Mouse (Mus musculus) cerebellum, adult (tissue): ENCODE results near the gene Tes.
"Not testable (repeated sequence)": the region's sequence is repeated elsewhere in the genome, so short reads cannot be mapped to it uniquely, and the experiment has no call there.

ENCODE experiments used
- ATAC-seq: cut with Nextera tagmentation; 2 replicates; pipeline ENCODE4 v1.9.2; 2017; ENCODE audit warnings: mild to moderate bottlenecking, moderate library complexity, mixed read lengths; ENCODE audit not compliant: insufficient number of reproducible peaks, low FRiP score, low TSS enrichment

The Tes gene

DNA sequence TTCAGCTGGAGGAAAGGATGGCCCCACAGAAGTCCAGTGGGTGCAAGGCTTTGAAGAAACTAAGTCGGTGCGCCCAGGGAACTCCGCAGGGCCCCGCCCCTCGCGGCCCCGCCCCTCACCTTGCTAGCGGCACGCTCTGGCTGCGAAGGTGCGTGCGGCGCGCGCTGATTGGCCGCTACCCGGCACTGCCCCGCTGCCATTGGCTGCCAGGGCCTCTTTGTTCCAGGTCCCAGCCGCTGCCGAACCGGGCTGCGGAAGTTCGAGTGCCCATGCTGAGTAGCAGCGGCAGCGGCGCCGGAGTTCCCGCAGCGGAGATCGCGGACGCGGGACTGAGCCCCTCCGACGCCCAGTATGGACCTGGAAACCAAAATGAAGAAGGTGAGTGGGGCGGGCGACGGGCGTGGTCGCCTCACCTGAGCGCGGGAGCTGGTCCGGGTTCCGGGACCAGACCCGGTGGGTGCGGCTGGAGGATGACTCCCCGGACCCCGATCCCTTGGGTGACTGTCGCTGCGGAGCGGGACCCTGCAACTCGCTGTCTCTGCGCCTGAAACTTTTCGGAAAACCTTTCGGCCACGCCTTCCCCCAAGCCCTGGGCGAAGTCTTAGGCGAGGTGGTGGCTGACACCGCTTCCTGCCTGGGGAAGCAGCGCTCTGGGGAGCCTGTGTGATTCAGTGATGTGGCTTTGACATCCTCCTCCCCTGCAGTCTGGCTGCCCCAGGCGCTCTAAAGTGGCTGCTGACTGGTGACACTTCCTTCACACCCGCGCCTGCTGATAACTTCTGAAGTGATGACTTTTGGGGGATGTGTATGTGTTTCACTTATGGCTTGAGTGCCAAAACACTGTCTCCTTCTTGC lies at the start of gene Tes:
TSS of gene Tes (plus strand) at position 214 of the 855 bp plus-strand sequence.
- peak; percentile 80 for ATAC-seq

- no peak for ATAC-seq
Measured at GRCm38 (mm10) chr6:17025886-17026285, 39.1 kb upstream of the Tes start.

- no peak for ATAC-seq
Measured at GRCm38 (mm10) chr6:17027572-17027971, 37.4 kb upstream of the Tes start.

DNA sequence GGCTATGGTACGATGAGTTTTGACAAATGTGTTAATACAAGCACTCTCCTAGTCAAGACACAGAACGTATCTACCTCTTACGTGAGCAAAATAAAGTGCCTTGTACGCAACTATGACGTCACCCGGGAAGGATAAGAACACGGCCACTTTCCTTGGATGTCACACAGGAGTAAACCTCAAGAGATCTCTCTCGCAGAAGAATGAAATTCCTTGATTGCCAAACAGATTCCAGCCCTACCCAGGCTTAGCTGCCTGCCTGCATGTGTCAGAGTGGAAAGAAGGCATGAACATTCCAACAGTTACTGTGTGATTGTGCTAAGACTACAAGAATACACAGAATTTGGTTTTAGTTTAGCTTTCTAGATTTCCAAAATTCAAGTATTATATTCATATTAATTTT lies 36.1 kb upstream of the Tes start:
- ATAC-seq = no peak

- ATAC-seq = no peak
Measured at GRCm38 (mm10) chr6:17032231-17032728, 32.7 kb upstream of the Tes start.

GRCm38 (mm10) chr6:17034095-17034494 lies 30.9 kb upstream of the Tes start:
- ATAC-seq = no peak

DNA sequence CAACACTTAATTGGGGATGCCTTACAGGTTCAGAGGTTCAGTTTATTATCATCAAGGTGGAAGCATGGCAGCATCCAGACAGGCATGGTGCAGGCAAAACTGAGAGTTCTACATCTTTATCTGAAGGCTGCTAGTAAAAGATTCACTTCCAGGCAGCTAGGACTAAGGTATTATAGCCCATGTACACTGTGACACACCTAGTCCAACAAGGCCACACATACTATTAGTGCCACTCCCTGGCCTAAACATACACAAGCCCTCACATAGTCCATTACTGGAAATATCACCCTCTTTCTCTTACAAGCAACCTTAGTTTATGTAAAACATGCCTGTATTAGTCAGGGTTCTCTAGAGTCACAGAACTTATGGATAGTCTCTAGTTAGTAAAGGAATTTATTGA lies 29.7 kb upstream of the Tes start:
- ATAC-seq = no peak

GRCm38 (mm10) chr6:17051432-17052025 lies 13.4 kb upstream of the Tes start:
- ATAC-seq = no peak

DNA sequence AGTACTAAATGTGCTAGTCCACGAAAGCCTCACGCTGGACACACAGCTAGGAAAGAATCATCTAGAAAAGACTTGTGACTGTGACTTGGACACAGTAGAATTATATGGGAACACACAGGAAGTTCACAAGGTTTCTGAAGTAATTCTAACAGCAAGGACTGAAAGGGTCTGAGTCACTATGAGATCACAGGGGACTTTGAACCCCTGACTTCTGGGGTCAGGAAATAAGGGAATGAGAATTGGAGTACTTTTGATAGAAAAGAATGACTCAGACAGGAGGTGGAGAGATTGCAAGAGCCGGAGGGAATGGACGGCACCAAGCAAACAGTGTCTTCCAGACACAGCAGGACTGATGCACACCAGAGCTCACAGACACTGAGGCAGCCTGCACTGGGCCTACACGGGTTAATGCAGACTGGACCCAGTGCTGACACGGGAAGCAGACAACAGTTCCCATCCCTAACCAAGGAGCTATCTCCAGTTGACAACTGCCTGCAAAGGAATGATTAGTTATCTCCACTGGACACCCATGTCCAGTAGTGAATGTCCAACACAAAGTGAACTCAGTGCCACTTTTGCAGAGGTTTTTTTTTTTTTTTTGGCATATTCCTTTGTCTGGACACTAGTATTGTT lies 11.8 kb upstream of the Tes start:
- ATAC-seq = no peak

DNA sequence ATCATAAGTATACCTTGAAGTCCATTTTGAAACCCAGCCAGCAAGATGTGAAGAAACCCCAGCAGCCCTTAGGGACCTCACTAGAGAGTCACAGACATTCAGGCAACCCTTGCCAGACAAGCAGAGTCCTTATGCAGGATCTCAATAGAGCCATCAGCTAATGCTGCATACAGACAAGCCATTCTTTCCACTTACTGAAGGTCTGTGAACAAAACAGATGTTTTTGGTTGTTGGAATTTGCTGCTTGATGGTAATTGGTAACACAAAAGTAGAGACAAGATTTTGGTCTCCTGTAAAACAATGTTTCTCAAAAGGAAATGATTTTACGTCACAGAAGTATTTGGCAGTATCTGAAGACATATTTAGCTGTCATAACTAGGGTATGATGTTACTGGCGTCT lies 10.2 kb upstream of the Tes start:
- ATAC-seq = no peak

DNA sequence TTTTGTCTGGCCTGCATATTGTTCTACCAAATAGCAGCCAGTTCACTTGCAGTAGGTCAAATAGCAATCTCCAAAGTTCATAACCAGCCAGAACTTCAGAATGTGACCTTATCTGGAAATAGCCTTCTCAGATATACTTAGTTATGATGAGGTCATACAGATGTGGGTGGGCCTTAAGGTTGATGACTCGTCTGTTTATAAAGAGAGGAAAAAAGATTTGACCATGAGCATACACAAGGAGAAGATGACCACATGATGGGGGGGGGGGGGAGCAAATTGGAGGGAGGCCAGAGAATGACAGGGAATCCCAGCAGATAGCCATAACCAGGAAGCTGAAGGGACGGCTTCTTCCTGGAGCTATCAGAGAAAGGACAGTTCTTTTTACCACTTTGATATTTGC lies 9.3 kb upstream of the Tes start:
- no peak for ATAC-seq

GRCm38 (mm10) chr6:17059501-17059900 lies 5.4 kb upstream of the Tes start:
- ATAC-seq = no peak

GRCm38 (mm10) chr6:17060154-17060553 lies 4.8 kb upstream of the Tes start:
- ATAC-seq = no peak

- not testable (repeated sequence) for ATAC-seq
Measured at GRCm38 (mm10) chr6:17061826-17062225, 3.1 kb upstream of the Tes start.

- no peak for ATAC-seq
Measured at GRCm38 (mm10) chr6:17062366-17062765, 2.6 kb upstream of the Tes start.

- ATAC-seq = 0 out of 2 replicates have a peak, but pooled peaks have one; percentile 34
Measured at GRCm38 (mm10) chr6:17065791-17066169, 831 bp downstream of the Tes start.

GRCm38 (mm10) chr6:17066211-17066940 lies 1.4 kb downstream of the Tes start:
- ATAC-seq = no peak

DNA sequence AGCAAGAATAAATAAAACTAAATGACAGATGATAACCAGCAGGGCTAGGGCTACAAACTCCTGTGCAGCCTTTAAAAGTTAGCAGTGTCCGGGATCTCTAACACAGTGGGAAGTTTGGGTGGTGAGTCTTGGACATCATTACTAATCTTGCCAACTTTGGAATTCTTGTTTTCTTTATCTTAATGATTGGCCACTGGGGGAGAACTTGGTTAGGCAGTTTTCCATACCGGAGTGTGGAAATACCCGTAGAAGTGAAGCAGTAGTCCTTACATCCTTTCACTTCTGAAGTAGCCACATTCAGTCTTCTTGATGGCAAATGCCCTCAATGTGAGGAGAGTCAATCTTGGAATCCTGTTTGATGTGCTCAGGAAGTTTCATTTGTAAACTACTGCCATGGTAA lies 7.0 kb downstream of the Tes start:
- ATAC-seq = no peak

- no peak for ATAC-seq
Measured at GRCm38 (mm10) chr6:17072338-17072737, 7.4 kb downstream of the Tes start.

- ATAC-seq = no peak
Measured at GRCm38 (mm10) chr6:17072763-17073484, 8.0 kb downstream of the Tes start.
